Mouse (Mus musculus) heart, adult 2 months (tissue): ENCODE results near the gene Atrnl1. TPM values are rescaled to one million over a fixed set of nuclear protein-coding genes. Genes with fewer than 3 reads are reported as not detected.

Experiments used
- DNase-seq, 2 experiments: peaks; one replicate each; pipeline ENCODE4 v3.0.0; 2021
- H3K27ac ChIP-seq: fragments of 200-600 bp; 2 replicates; pipeline ENCODE4 v1.8.1; 2022
- H3K27me3 ChIP-seq: fragments of 200-500 bp; 2 replicates; pipeline ENCODE4 v1.6.1; 2012; ENCODE audit warnings: mild to moderate bottlenecking, low read length, inconsistent platforms, mixed read lengths; ENCODE audit not compliant: control insufficient read depth, insufficient read depth
- H3K36me3 ChIP-seq: fragments of 200-500 bp; 2 replicates; pipeline ENCODE4 v1.6.1; 2012; ENCODE audit warnings: low read length, inconsistent platforms; ENCODE audit not compliant: control insufficient read depth, insufficient read depth
- H3K4me1 ChIP-seq: fragments of 200-500 bp; 2 replicates; pipeline ENCODE4 v1.6.1; 2011; ENCODE audit warnings: low read length; ENCODE audit not compliant: control insufficient read depth, insufficient read depth
- H3K4me3 ChIP-seq: fragments of 200-600 bp; 2 replicates; pipeline ENCODE4 v1.8.1; 2022
- H3K79me2 ChIP-seq: fragments of 200-500 bp; replicated peaks from 2 replicates; pipeline ENCODE4 v1.6.1; 2012; ENCODE audit warnings: mild to moderate bottlenecking, inconsistent platforms, low read length, moderate library complexity, mixed read lengths; ENCODE audit not compliant: control insufficient read depth, insufficient read depth
- H3K9ac ChIP-seq: fragments of 200-500 bp; 2 replicates; pipeline ENCODE4 v1.6.1; 2012; ENCODE audit warnings: low read depth, mild to moderate bottlenecking, control low read depth, inconsistent platforms, low read length, mixed read lengths
- CTCF ChIP-seq: fragments of 200-600 bp; IDR thresholded peaks from 2 replicates; pipeline ENCODE4 v1.8.1; 2022; ENCODE audit warnings: antibody characterized with exemption, mild to moderate bottlenecking, moderate library complexity
- EP300 ChIP-seq: fragments of 200-500 bp; IDR thresholded peaks from 2 replicates; pipeline ENCODE4 v1.6.1; 2011; ENCODE audit warnings: low read depth, low read length, control low read depth; ENCODE audit not compliant: insufficient read depth
- POLR2A ChIP-seq: fragments of 200-500 bp; IDR thresholded peaks from 2 replicates; pipeline ENCODE4 v1.6.1; 2011; ENCODE audit warnings: mild to moderate bottlenecking, low read depth, low read length, control low read depth; ENCODE audit not compliant: insufficient read depth
- WGBS: fragments of 180-500 bp; shearing (Covaris S2); methylation state at CpG from one replicate; pipeline ENCODE4 v1.1.7; 2018; 5-methylcytosine and 5-hydroxymethylcytosine counted together
- intact Hi-C: fragments of 180-260 bp; cut with DNase I; formaldehyde crosslinking; loops from one replicate; pipeline ENCODE4 v1.15.1; 2025
- polyA plus RNA-seq: library from polyadenylated mRNA; depleted of rRNA; stranded (reverse); fragments of >200 nt; gene quantifications from 2 replicates; pipeline ENCODE4 v1.2.3, GENCODE M21; 2012
- total RNA-seq, 2 experiments: library from RNA; stranded (reverse); gene quantifications; 2 replicates each; pipeline ENCODE4 v1.2.3; 2021

Atrnl1 gene
- total and polyA plus RNA-seq, 3 experiments, result 6.3 to 14.2 (median 13.4) TPM

DNA sequence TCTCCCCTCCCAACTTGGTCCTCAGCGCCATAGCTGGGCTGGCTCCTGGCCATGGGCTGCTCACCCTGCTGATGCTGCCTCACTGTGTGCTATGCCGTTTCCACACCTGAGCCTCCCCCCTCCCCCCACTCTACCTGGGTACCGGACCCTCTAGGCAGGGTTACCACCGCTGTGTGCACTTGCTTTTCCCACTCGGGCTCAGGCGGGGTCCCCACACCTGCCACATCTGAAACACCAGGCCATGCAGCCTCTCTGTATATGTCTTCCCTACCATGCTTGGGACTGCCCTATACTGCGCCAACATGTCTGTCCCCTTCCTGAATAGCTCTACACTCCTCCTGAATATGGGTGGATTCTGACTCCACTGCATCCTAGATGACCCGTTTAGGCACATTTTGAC is 384.2 kb downstream of the Atrnl1 start:
- no peaks in the 10 kb centered on the region for H3K79me2 ChIP-seq
- no peak for DNase-seq
- TF ChIP-seq POLR2A (no peak), CTCF (no peak), EP300 (no peak)
- no peak overlapping the region for H3K27ac ChIP-seq
- H3K27me3 ChIP-seq, result no peaks in the 10 kb centered on the region
- no peaks in the 10 kb centered on the region for H3K36me3 ChIP-seq
- WGBS, result 97% methylated on average over 8 of the region's 8 CpGs
- intact Hi-C loops, result loop anchor here (10.0 kb wide), 1 partner anchor 560 kb away; no protein-coding TSS in a partner anchor
- no peaks in the 10 kb centered on the region for H3K4me1 ChIP-seq
- no peak overlapping the region for H3K9ac ChIP-seq
- H3K4me3 ChIP-seq, result no peak overlapping the region

DNA sequence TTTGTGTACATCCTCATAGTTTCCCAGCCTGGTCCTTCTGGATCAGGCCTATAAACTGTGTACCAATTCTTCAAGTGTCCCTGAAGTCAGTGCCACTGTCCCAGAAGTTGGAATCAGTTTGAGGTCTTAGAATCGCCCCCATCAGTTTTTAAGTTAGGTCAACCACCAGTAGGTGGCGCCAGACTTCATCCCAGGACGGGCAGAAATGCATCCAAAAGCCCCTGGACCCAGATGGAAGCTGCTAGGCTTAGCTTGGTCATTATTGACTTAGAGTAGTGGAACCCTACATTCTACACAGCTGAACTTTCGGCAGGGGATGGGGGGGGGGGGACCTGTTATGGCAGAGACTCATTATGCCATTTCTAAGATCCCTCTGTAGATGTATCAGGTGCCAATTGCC is 387.1 kb downstream of the Atrnl1 start:
- no peak overlapping the region for H3K27ac ChIP-seq

DNA sequence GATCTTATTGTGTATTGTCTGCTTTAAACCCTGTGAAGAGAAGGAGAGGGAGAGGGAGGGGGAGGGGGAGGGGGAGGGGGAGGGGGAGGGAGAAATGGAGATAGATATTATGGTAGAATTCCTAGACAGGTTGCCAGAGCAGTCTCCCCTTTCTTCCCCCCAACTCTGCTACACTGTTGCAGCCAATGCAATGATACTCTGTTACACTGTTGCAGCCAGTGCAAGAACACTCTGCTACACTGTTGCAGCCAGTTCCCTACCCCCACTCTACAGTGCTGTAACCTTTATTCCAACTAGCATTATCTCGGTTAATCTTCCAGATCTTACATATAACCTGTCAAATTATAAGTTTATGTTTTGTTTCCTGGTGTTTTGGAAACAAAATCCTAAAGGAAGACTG is 400.8 kb downstream of the Atrnl1 start:
- Histone ChIP-seq H3K9ac (no peak overlapping the region), H3K27ac (no peak overlapping the region), H3K79me2 (no peaks in the 10 kb centered on the region), H3K4me1 (peaks cover 5% of the 10 kb centered on the region; the same call in 1 of the 2 replicates), H3K27me3 (no peaks in the 10 kb centered on the region), H3K4me3 (no peak overlapping the region), H3K36me3 (no peaks in the 10 kb centered on the region)
- DNase-seq, result no peak
- intact Hi-C loops, result no loop called here
- 78% methylated on average over 1 of the region's 1 CpGs for WGBS
- TF ChIP-seq CTCF (no peak), POLR2A (no peak), EP300 (no peak)

More for the DNA sequence above, 387.1 kb downstream of the Atrnl1 start:
- Histone ChIP-seq H3K4me1 (no peaks in the 10 kb centered on the region), H3K36me3 (no peaks in the 10 kb centered on the region), H3K4me3 (no peak overlapping the region), H3K79me2 (no peaks in the 10 kb centered on the region), H3K27me3 (no peaks in the 10 kb centered on the region), H3K9ac (no peak overlapping the region)
- intact Hi-C loops, result loop anchor here (2.0 to 10.0 kb wide), 2 partner anchors 471 to 557 kb away; no protein-coding TSS in a partner anchor
- peak; percentile 69 for TF ChIP-seq CTCF
- no peak for TF ChIP-seq EP300
- no peak for TF ChIP-seq POLR2A
- peak in 1 of 2 experiments; percentile 29 for DNase-seq
- 44% methylated on average over 4 of the region's 4 CpGs for WGBS

DNA sequence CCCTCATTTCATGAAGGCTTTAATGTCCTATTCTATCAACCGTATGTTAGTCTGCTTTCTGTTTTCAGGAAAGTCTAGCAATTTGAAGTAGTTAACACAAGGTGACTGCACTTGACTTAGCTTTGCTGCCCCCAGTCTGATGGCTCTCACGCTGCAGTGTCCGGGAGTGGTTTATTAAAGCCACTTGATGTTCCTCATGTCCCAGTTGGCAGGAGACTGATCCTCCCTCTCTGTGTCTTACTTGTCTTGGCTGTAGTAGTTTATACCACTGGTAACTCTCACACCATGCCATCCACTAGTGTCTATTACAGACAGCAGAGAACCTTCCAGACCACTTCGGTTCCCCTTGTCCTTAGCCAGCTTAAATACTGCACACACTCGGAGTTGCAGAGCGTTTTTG is 404.9 kb downstream of the Atrnl1 start:
- Histone ChIP-seq H3K9ac (no peak overlapping the region), H3K4me3 (no peak overlapping the region), H3K27ac (peak overlapping the region; percentile 52), H3K36me3 (no peaks in the 10 kb centered on the region), H3K27me3 (no peaks in the 10 kb centered on the region), H3K4me1 (peaks cover 7% of the 10 kb centered on the region), H3K79me2 (no peaks in the 10 kb centered on the region)
- no peak for DNase-seq
- WGBS, result 85% methylated on average over 6 of the region's 6 CpGs
- TF ChIP-seq EP300, result no peak
- TF ChIP-seq CTCF, result no peak
- intact Hi-C loops, result loop anchor here (5.0 kb wide), 1 partner anchor 42 kb away; no protein-coding TSS in a partner anchor

DNA sequence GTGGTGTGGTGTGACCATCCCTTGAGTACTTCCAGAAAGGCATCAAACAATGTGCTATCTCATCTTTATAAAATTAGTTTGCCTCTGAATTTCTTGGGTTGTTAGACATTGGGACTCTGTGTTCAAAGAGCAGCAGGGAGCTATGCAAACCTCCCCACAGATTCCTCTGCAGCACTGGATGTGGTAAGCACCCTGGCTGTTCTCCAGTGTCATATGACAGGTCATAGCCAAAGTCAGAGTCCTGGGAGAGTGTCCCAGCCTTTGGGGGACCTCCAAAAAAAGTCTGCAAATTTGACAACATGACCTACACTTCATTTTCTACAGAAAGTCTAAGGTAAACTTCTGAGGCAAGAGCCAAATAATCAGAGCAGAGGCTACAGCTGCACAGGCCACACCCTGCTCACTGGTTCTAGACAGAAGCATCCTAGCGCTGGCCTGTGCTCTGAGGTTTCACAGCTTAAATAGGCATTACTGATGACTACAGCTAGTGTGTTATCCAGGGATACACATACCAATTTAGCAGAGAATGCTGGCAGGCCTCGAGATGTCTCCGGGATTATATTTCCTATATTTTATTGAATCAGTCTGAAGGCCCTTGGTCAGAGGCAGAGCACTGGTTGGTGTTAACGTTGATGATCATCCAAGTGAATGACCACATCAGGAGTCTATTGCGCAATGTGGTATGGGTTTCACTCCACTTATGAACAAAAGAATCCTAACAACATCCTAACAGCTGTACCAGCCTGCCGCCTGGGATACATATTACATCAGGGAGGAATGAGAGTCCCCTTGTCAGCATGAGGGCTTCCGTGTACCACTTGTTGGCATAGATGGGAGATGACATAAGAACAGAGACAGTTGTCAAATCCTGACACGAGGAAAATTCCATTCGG is 406.0 kb downstream of the Atrnl1 start:
- Histone ChIP-seq H3K4me1 (peaks cover 7% of the 10 kb centered on the region), H3K79me2 (no peaks in the 10 kb centered on the region), H3K9ac (no peak overlapping the region), H3K4me3 (no peak overlapping the region), H3K27me3 (no peaks in the 10 kb centered on the region), H3K27ac (peak overlapping the region; percentile 63), H3K36me3 (no peaks in the 10 kb centered on the region)
- intact Hi-C loops, result loop anchor here (5.0 kb wide), 1 partner anchor 40 kb away; no protein-coding TSS in a partner anchor
- WGBS, result 58% methylated on average over 9 of the region's 9 CpGs
- DNase-seq, result peak; percentile 60 to 77
- 0 out of 2 replicates have a peak, but pooled peaks have one; percentile 25 for TF ChIP-seq EP300
- no peak for TF ChIP-seq POLR2A

DNA sequence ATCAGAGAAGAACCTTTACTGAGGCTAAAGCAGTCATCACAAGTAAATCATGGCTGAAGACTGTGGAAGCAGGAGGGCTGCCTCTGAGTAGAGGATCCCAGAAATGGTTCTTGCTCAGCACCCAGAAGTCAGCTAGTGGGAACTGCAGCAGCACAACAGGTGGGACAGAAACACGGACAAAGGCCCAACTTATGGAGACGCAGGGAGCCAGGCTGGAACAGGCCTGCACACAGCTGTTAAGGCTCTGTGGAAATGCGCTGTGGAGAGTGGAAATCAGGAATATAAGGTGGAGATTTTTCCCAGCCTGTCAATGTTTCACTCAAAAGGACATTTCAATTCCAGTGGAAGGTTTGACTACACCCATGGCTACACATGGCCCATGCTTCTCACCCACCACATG is 406.6 kb downstream of the Atrnl1 start:
- Histone ChIP-seq H3K4me3 (no peak overlapping the region), H3K4me1 (peaks cover 7% of the 10 kb centered on the region), H3K9ac (no peak overlapping the region), H3K79me2 (no peaks in the 10 kb centered on the region), H3K27me3 (no peaks in the 10 kb centered on the region), H3K36me3 (no peaks in the 10 kb centered on the region), H3K27ac (peak overlapping the region; percentile 63)
- 92% methylated on average over 3 of the region's 3 CpGs for WGBS
- intact Hi-C loops, result loop anchor here (5.0 kb wide), 1 partner anchor 40 kb away; no protein-coding TSS in a partner anchor
- DNase-seq, result peak in 1 of 2 experiments; percentile 35
- TF ChIP-seq POLR2A (no peak), EP300 (0 out of 2 replicates have a peak, but pooled peaks have one; percentile 2), CTCF (no peak)
